Mouse (Mus musculus) heart, adult 2 months (tissue): Measurements from ENCODE around the gene Fgfr1op. TPM values are rescaled to one million over a fixed set of nuclear protein-coding genes. Genes with fewer than 3 reads are reported as not detected.

Source experiments
- DNase-seq, 2 experiments: peaks; one replicate each; pipeline ENCODE4 v3.0.0; 2021
- H3K27ac ChIP-seq: fragments of 200-600 bp; 2 replicates; pipeline ENCODE4 v1.8.1; 2022
- H3K27me3 ChIP-seq: fragments of 200-500 bp; 2 replicates; pipeline ENCODE4 v1.6.1; 2012; ENCODE audit warnings: mild to moderate bottlenecking, low read length, inconsistent platforms, mixed read lengths; ENCODE audit not compliant: control insufficient read depth, insufficient read depth
- H3K36me3 ChIP-seq: fragments of 200-500 bp; 2 replicates; pipeline ENCODE4 v1.6.1; 2012; ENCODE audit warnings: low read length, inconsistent platforms; ENCODE audit not compliant: control insufficient read depth, insufficient read depth
- H3K4me1 ChIP-seq: fragments of 200-500 bp; 2 replicates; pipeline ENCODE4 v1.6.1; 2011; ENCODE audit warnings: low read length; ENCODE audit not compliant: control insufficient read depth, insufficient read depth
- H3K4me3 ChIP-seq: fragments of 200-600 bp; 2 replicates; pipeline ENCODE4 v1.8.1; 2022
- H3K79me2 ChIP-seq: fragments of 200-500 bp; replicated peaks from 2 replicates; pipeline ENCODE4 v1.6.1; 2012; ENCODE audit warnings: mild to moderate bottlenecking, inconsistent platforms, low read length, moderate library complexity, mixed read lengths; ENCODE audit not compliant: control insufficient read depth, insufficient read depth
- H3K9ac ChIP-seq: fragments of 200-500 bp; 2 replicates; pipeline ENCODE4 v1.6.1; 2012; ENCODE audit warnings: low read depth, mild to moderate bottlenecking, control low read depth, inconsistent platforms, low read length, mixed read lengths
- CTCF ChIP-seq: fragments of 200-600 bp; IDR thresholded peaks from 2 replicates; pipeline ENCODE4 v1.8.1; 2022; ENCODE audit warnings: antibody characterized with exemption, mild to moderate bottlenecking, moderate library complexity
- EP300 ChIP-seq: fragments of 200-500 bp; IDR thresholded peaks from 2 replicates; pipeline ENCODE4 v1.6.1; 2011; ENCODE audit warnings: low read depth, low read length, control low read depth; ENCODE audit not compliant: insufficient read depth
- POLR2A ChIP-seq: fragments of 200-500 bp; IDR thresholded peaks from 2 replicates; pipeline ENCODE4 v1.6.1; 2011; ENCODE audit warnings: mild to moderate bottlenecking, low read depth, low read length, control low read depth; ENCODE audit not compliant: insufficient read depth
- WGBS: fragments of 180-500 bp; shearing (Covaris S2); methylation state at CpG from one replicate; pipeline ENCODE4 v1.1.7; 2018; 5-methylcytosine and 5-hydroxymethylcytosine counted together
- intact Hi-C: fragments of 180-260 bp; cut with DNase I; formaldehyde crosslinking; loops from one replicate; pipeline ENCODE4 v1.15.1; 2025
- polyA plus RNA-seq: library from polyadenylated mRNA; depleted of rRNA; stranded (reverse); fragments of >200 nt; gene quantifications from 2 replicates; pipeline ENCODE4 v1.2.3, GENCODE M21; 2012
- total RNA-seq, 2 experiments: library from RNA; stranded (reverse); gene quantifications; 2 replicates each; pipeline ENCODE4 v1.2.3; 2021

Gene Fgfr1op
- total and polyA plus RNA-seq, 3 experiments: 3.0 to 15.8 (median 15.7) TPM

GRCm38 (mm10) chr17:8233618-8234214 lies 68.4 kb downstream of the Fgfr1op start:
- DNase-seq: no peak
- H3K27me3 ChIP-seq: no peaks in the 10 kb centered on the region
- TF ChIP-seq CTCF (no peak), EP300 (no peak), POLR2A (no peak)
- H3K4me1 ChIP-seq: no peaks in the 10 kb centered on the region
- no peaks in the 10 kb centered on the region for H3K36me3 ChIP-seq
- H3K79me2 ChIP-seq: no peaks in the 10 kb centered on the region
- no peak overlapping the region for H3K27ac ChIP-seq
- H3K9ac ChIP-seq: no peak overlapping the region
- 64% methylated on average over 15 of the region's 15 CpGs for WGBS
- intact Hi-C loops: no loop called here
- no peak overlapping the region for H3K4me3 ChIP-seq

GRCm38 (mm10) chr17:8234537-8234936 lies 69.2 kb downstream of the Fgfr1op start:
- no peak for DNase-seq
- Histone ChIP-seq H3K27ac (no peak overlapping the region), H3K4me3 (no peak overlapping the region), H3K36me3 (no peaks in the 10 kb centered on the region), H3K79me2 (no peaks in the 10 kb centered on the region), H3K4me1 (no peaks in the 10 kb centered on the region), H3K9ac (no peak overlapping the region), H3K27me3 (no peaks in the 10 kb centered on the region)
- no peak for TF ChIP-seq CTCF
- TF ChIP-seq EP300: no peak
- TF ChIP-seq POLR2A: no peak
- intact Hi-C loops: no loop called here
- 79% methylated on average over 4 of the region's 4 CpGs for WGBS

GRCm38 (mm10) chr17:8235743-8236142 lies 70.4 kb downstream of the Fgfr1op start, which contains the start of gene Ccr6:
Gene Ccr6, plus strand, starts transcription at chr17:8236043.
- Histone ChIP-seq H3K79me2 (no peaks in the 10 kb centered on the region), H3K27me3 (no peaks in the 10 kb centered on the region)
- intact Hi-C loops: no loop called here

GRCm38 (mm10) chr17:8238012-8238710 lies 72.9 kb downstream of the Fgfr1op start:
- Histone ChIP-seq H3K27me3 (no peaks in the 10 kb centered on the region), H3K27ac (no peak overlapping the region), H3K9ac (no peak overlapping the region), H3K36me3 (no peaks in the 10 kb centered on the region), H3K79me2 (no peaks in the 10 kb centered on the region), H3K4me1 (no peaks in the 10 kb centered on the region), H3K4me3 (no peak overlapping the region)
- DNase-seq: peak in 1 of 2 experiments; percentile 17
- WGBS: 64% methylated on average over 15 of the region's 15 CpGs
- TF ChIP-seq EP300 (no peak), POLR2A (no peak), CTCF (no peak)
- intact Hi-C loops: no loop called here

More at GRCm38 (mm10) chr17:8235743-8236142, 70.4 kb downstream of the Fgfr1op start, which contains the start of gene Ccr6:
- Histone ChIP-seq H3K36me3 (no peaks in the 10 kb centered on the region), H3K4me1 (no peaks in the 10 kb centered on the region), H3K27ac (no peak within 1 kb of the TSS), H3K4me3 (no peak within 1 kb of the TSS), H3K9ac (no peak within 1 kb of the TSS)
- WGBS: 60% methylated on average over 3 of the region's 3 CpGs
- no peak for TF ChIP-seq POLR2A
- no peak for TF ChIP-seq CTCF
- no peak for TF ChIP-seq EP300
- no peak for DNase-seq

GRCm38 (mm10) chr17:8239561-8239960 lies 74.3 kb downstream of the Fgfr1op start:
- Histone ChIP-seq H3K79me2 (no peaks in the 10 kb centered on the region), H3K36me3 (no peaks in the 10 kb centered on the region), H3K4me1 (no peaks in the 10 kb centered on the region), H3K27me3 (no peaks in the 10 kb centered on the region), H3K4me3 (no peak overlapping the region), H3K9ac (no peak overlapping the region), H3K27ac (no peak overlapping the region)
- intact Hi-C loops: no loop called here
- DNase-seq: no peak
- 79% methylated on average over 3 of the region's 3 CpGs for WGBS
- TF ChIP-seq CTCF (no peak), EP300 (no peak), POLR2A (no peak)

- intact Hi-C loops: no loop called here
- Histone ChIP-seq H3K27ac (no peak overlapping the region), H3K9ac (no peak overlapping the region), H3K4me1 (no peaks in the 10 kb centered on the region), H3K36me3 (no peaks in the 10 kb centered on the region), H3K27me3 (no peaks in the 10 kb centered on the region), H3K79me2 (no peaks in the 10 kb centered on the region), H3K4me3 (no peak overlapping the region)
- 60% methylated on average over 4 of the region's 4 CpGs for whole genome bisulfite sequencing
- no peak for DNase-seq
- TF ChIP-seq POLR2A (no peak), CTCF (no peak)
These were observed 75.2 kb downstream of the Fgfr1op start for GRCm38 (mm10) chr17:8240517-8240916.
